Mouse (Mus musculus) Muller cell, postnatal 12 days (primary cell): ENCODE measurements around the gene Srrm4.

ENCODE experiments used
- DNase-seq: peaks from one replicate; pipeline ENCODE4 v3.0.0-alpha.2; 2015; ENCODE audit errors: inconsistent ontology term

Gene Srrm4

DNA sequence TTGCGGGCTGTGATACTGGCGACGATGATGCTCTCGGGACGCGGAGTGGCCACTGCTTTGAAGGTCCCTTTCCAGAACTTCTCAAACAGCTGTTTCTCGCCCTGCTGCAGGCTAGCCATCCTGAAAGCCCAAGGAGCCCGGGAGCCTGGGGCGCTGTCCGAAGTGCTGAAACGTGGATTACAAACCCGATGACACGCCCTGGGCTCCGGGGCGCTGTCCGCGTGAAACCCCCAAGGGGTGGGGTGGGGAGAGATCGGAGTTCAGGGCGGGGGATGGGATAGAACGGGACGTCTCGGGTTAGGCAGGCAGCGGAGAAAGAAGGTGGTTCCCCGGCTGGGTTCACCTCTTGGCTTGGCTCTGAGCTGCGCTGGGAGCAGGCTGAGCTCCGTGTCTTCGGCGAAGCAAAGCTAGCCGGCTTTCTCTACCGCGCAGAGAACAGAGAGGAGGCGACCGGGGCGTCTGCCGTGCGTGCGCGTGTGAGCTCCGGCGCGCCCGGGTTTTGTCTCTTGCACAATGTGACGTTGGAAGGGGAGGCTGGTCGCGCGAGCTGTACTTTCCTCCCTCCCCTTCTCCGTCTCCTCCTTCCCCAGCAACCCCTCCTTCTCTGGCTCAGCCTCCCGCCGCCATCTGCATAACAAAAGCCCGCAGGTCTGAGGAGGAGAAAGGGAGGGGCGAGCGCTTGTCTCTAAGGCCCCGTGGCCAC is at the start of gene Srrm4:
Srrm4 (minus strand) TSS at position 472 of the 703 bp plus-strand sequence.
- peak; percentile 83 for DNase-seq

DNA sequence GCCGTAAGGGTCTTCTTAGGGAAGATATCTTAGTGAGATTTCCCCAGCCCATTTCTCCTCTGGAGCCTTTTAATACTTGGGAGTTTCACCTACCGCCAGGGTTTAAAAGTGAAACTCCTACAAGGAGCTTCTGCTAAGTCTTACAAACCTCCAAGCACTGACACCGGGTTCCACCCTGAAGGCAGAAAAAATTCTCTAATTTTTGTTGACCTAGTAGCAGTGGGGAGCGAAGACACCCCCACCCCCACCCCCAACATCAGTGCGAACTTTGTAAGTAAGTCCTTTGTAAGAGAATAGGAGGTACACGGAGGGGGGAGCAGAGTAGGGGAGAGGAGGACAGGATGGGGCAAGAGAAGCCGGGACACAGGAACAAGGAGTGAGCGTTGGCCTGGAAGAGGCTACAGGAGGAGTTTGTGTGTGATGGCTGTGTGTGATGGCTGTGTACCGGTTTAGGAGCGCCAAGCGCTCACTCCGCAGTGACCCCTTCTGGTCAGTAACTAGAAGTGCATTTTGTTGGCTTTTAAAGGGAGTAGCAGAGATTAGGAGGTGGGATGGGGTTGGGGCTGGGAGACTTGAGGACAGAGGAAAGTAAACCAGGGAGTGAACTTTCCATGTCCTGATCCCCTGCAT is 1.3 kb upstream of the Srrm4 start:
- DNase-seq, result peak; percentile 14

DNA sequence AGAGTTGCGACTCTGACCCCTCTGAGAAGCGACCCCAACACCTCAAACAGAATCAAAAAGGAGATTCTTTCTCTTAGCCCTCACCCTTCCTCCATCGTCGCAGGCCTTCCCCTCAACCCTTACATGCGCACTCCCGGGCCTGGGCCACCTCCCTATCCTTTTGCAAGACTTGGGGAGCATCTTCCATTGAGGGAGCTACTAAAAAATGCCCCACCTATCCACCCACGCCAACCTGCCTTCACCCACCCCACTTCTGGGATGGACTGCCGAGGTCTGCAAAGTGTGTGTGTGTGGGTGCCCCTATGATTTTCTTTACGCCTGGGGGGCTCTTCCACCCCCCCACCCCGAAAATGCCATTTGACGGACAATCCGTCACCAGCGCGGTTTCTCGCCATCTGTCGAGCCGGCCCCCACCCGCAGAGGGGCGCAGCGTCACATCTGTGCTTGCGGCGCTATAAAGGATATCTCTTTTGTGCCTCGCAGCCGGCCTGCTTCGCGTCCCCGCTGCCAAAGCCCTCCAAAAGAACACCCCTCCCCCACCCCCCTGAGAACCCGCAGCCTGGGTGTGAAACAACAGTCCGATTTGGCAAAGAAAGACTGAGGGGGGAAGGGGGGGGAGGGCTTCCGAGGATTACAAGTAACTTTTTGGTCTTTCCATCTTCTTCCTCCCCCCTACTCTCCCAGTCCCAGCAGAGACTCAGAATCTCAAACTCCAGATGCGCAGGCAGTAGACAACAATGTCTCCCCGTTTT is 608 bp upstream of the Srrm4 start:
- DNase-seq, result no peak

DNA sequence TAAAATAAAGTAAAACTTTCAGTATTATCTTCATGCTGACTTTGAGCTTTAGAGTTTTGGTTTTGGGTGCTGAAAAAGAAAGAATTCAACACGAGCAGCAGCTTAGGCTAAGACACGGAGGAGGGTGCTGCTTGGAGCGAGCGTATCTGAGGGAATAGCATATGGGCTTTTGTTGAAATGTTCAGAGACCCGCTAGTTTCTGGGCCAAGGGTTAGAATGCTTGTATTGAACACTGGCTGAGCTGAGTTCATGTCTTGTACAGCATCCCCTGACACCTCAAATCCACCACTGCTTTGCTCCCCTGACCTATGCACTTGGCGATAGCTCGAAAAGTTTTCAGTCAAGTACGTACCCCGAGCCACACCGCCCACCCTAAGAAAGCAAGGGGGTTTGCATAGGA is 919 bp downstream of the Srrm4 start:
- DNase-seq, result no peak

DNA sequence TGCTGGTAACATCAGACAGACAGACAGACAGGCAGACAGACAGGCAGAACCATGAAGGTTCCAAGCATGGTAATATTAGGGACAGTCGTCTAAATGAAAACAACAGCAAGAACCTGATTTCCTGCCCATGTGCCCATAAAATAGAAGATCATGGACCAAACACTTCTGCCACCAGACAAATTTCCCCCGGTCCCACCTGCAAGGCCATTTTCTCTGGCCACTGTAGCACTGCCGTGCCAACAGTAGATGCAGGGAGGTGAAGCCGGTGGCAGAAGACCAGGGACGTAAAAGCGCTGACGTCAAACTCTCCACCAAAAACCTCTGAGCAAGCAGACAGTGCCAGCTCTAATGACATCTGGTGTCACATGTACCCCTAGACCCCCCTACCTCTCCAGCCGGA is 2.0 kb downstream of the Srrm4 start:
- DNase-seq, result no peak

DNA sequence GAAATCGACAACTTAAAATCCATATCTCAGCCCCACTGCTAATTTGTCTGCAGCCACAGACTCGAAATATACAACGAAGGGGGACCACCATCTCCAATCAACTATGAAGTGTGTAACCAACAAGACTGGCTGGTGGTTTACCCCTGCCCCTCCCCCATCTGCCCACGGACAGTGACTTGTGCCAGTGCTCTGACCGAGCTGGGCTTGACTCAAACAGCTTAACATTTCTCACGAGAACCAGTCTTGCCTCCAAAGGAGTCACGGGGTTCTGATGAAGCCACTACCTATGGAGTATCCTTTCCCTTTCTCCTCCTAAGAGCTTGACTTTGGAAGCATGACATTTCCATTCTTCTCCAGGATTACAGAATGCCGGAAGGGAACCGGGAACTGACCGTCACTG is 2.8 kb downstream of the Srrm4 start:
- DNase-seq, result no peak

DNA sequence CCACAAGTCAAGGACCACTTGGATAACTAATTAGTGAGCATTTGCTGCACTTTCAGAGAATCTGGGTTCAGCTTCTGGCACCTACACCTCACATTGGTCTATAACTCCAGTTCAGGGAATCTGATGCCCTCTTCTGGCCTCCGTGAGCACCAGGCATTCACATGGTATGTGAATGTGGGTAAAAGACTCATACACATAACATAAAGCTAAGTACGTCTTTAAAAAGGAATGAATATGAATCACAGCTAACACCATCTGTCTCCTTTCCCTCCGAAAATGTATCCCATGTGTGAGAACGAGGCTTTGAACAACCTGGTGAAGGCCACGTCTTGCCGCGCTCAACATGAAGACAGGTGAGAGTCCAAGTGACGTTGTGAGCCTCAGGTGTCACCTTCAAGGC is 12.1 kb downstream of the Srrm4 start:
- DNase-seq, result no peak

DNA sequence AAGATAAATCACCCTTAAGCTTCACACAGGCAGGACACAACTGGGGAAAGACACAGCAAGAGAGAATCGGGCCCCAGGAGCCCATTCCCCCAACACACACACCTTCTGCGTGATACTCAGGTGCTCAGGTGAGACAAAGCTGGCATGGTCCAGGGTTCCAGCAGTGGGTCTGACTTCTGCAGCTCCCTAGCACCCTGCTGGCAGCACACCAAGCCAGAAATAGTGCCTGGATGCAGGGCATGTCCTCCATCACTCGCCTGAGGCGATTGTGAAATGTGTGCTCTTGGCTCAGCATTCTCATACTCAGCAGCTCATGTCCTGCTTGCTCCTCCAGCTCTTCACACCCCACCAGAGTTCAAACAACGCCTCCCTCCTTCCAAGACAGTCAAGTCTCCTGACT is 14.5 kb downstream of the Srrm4 start:
- no peak for DNase-seq

DNA sequence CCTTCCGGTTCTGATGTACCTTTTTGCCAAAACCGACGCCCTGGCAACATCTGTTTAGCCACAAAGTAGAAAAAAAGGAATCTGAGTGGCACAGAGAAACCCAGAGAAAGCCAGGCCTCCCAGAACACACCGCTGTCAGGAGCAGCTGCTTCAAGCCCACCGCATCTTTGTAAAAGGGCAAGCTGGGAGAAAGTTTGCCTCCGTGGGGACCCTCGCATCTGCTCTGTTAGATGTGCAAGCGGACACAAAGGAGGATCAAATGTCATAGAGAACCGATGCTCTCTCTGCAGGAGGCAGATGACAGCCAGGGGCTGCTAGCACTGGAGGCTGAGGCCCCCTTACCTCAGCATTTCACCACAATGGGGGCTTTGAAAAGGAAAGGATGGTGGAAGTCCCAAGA is 18.3 kb downstream of the Srrm4 start:
- DNase-seq, result no peak

DNA sequence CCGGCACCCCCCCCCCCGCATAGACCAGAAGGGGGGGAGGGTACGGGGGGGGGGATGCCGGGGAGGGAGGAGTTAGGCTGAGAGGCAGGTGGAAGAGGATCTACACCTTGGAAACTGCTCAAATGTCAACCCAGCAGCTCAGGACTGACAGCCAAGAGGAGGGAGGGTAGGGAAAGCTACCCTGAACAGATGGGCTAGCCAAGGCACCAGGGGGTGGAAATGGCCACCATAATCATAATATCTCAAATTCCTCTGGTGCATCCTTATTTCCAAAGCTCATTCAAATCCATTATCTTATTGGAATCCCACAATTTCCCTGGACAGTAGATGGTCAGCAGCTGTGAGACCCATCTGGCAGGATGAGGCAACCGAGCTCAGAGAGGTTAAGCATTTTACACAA is 19.7 kb downstream of the Srrm4 start:
- DNase-seq, result no peak

DNA sequence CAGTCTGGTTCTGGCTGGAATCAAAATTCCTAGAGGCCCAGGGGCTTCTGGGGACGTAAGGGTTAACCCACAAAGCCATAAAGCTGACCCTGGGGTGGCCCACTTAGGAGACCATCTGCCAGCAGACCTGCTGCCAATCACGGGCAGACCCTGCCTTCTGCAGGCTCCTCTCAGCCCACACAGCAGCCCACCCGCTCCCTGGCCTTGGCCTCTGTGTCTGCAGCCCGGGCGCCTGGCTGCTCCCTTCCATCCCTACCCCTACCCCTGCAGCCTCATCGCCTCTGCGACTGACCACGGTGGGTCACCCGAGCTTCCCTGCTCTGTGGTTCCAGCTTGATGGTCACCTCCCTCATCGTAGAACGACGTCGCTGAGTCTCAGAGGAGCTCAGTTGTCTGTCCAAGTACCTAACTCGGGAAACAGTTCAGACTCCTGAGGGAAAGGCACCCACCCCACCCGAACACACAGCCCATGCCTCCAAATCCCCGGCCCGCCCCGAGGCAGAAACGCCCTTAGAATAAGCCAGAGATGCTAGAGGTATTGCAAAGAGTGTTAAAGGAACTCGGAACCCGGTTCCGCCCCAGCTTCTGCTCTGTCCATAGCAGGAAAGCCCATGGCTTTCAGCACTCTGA is 20.3 kb downstream of the Srrm4 start:
- no peak for DNase-seq

DNA sequence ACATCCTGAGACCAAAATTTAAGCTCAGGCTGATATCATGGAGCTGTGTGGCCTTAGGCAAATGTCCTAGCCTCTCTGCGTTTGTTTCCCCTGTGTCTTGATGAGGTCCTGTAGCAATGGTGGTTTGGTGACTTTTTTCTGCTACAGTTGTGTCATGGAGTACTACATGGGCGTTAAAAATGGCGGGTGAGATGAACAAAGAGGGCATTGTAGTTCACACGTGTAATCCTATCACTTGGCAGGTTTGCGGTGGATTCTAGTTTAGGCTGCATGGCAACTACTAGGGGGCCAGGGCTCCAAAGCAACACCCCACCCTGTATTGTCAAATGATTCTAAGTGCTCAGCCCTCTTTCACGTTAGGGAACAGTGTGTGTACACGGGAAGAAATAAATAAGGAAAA is 21.1 kb downstream of the Srrm4 start:
- no peak for DNase-seq

DNA sequence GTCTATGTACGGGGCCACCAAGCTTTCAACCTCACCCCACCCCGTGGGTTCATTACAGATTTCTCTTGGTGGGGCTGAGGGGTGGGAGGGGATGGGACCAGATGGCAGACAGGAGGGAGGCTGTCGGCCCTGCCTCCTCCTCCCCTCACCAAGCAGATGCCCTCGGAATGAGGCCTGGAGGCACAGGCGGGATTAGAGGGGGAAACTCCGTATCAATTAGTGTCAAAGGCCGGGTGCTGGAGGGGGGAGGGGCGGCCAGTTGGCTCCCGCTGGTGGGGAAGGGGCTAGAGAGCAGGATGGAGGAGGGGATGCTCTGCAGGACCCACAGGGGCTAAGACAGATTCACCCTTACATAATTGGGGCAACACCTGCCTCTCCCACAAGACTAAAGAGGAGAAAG is 22.0 kb downstream of the Srrm4 start:
- DNase-seq, result no peak

DNA sequence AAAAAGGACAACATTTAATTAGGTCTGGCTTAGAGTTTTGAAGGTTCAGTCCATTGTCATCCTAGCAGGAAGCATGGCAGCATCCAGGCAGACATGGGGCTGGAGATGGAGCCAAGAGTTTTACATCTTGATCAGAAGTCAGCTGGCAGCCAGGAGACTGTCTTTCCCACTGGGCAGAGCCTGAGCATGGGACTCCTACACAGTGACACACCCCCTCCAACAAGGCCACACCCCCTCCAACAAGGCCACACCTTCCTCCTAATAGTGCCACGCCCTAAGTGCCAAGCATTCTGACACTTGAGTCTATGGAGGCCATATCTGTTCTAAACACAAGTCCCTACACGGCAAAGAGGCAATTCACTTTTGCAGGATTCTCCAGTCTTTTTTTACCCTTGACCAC is 23.6 kb downstream of the Srrm4 start:
- DNase-seq, result no peak

DNA sequence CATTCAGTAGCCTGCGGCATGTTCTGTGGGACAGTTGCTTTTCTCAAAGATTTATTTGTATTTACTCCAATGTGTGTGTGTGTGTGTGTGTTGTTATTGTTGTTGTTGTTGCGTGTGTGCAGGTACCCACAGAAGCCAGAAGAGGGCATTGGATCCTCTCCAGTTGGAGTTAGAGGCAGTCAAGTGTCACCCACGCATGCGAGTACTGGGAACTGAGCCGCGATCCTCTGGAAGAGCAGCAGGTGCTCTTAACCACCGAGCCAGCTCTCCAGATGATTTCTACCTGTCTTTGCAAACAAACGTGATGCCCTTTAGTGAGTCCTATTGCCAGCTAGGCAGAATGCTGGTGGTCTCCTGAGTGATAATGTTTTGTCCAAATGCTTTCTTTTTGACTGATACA is 24.3 kb downstream of the Srrm4 start:
- DNase-seq, result no peak

DNA sequence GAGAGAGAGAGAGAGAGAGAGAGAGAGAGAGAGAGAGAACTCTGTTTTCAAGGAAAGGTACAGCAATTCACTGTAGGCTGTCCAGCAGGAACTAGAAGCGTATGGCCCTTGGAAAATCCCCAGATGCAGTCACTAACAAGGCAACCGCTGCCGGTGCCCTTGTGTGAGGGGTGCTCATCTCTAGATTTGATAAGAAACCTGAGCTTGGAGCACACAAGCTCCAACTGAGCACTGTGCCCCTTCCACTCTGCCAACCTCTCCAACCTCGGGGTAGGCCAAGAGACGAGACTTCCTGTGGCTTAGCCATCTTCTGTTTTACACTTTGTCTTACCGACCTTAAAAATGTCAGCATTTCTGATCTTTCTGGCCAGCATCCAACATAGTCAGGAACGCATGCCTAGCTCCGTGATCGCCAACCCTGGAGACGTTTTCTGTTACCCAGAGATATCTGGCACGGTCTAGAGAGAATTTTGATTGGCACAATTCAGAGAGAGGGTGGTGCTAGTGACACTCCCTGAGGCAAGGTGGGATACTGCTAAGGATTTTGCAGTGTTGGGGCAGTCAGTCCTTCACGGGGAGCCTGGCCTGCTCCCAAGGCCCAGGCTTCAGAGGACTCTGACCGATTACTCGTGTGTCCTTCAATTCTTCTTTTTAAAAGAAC is 25.1 kb downstream of the Srrm4 start:
- no peak for DNase-seq

DNA sequence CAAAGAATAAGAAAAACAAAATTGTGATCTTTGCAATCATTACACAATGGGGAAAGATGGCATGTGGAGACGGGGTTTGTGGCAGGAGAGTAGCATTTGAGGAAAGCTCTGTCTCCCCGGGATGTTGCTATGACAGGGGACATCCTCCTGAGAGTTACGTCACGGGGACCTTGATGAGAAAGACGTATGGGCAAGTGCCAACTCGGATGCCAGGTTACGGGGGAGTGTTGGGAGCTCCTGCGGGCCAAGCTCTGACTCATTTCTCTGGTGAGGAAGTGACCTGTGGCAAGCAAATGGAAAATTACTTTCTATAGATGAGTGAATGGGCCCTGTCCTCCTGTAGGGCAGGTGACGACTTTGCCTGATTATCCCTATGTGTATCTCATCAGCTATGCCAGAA is 26.0 kb downstream of the Srrm4 start:
- no peak for DNase-seq

DNA sequence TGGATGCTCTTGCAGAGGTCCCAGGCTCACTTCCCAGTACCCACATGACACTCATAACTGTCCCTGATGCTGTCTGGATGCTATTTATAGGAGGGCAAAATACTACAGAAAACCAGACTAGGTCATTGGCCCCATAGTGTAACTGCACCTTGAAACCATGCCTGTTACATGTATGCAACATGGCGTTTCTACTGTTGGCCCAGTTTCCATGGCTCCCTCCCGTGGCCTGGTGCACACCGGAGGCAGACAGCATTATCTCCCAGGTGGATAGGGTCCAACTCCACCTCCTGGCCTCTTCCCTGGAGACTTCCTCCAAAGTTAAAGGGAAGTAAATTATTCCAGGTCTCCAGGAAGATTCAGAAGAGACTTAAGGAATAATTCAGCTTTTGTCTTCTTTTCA is 27.2 kb downstream of the Srrm4 start:
- no peak for DNase-seq

DNA sequence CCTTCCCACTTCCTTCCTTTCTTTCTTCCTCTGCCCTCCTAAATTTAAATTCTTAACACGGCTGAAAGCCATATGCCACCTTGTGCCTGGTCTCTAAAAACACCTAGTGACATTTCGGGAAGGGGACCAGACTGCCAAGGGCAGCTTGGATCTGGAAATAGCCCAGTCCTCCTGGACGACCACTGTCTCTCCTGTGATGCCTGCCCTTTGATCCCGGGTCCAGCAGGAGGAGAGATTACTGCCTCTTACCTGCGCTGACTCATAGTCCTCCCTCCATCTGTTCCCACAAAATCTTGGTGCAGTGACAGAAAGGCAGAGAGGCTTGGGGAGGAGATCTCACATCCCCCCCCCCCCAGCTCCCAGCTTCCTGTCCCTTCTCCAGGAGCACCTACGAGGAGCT is 27.9 kb downstream of the Srrm4 start:
- DNase-seq, result no peak

DNA sequence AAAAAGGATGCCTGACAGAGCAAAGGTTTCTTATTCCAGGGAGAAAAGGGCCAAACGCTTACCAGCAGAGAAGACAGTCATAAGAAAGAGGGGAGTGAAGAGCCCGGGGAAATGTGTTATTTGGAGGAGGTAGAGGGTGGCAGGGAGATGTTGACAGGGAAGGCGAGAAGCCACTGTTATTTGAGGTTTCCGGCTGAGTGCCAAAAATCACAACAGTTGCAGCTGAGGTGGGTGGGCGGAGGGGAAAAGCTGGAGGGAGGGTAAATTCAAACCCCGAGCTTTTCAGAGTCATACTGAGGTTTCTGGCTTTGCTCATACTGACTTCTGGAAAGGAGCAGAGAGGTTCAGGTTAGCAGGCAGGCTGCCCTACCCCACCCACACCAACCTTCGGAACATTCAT is 32.5 kb downstream of the Srrm4 start:
- no peak for DNase-seq

DNA sequence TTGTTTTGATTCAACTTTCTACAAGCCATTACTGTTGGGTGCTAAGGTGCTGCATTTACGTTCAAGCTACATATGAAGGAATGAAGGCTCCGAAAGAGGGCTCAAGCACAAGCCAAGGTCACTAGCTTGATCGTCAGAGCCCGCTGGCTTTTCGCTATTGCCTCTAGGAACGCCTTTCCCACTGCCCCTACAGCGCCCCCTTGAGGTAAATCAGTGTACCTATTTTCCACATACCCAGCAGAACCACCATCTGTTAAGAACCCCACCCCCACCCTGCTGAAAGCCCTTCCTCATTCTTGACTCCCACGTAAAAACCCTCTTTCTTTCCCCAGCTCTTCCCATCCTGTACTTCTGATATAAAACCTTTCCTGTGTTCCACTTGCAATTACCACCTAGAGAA is 35.0 kb downstream of the Srrm4 start:
- DNase-seq, result no peak

DNA sequence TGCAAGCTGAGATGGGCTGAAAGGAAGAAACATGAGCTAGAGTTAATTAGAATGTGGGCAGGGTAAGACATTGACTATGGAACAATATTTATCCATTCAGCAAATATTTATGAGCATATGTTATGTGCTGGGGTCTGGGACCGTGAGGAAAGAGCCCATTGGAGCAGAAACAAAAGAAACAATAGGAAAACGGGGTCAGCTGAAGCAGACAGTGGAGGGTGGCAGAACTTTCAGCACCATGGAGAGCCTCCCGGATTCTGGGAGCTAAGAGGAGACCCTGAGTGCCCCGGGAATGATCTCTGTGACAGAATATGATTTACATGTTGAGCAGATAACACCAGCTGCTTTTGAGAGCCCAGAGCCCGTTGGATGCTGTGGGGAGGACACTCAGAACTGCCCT is 37.7 kb downstream of the Srrm4 start:
- DNase-seq, result peak; percentile 5
